Mouse (Mus musculus) stomach, embryonic 15.5 days (tissue): ENCODE measurements at regions not wholly inside any gene's neighbourhood (a gene's known extent, or its start where the extent isn't known, plus 50 kb on each side); places are given as distances from the start of the nearest gene placed in this dataset.

Experiments used
- ATAC-seq: fragments of 200-750 bp; cut with Nextera tagmentation; 2 replicates; pipeline ENCODE4 v1.8.0; 2017; ENCODE audit warnings: low read depth, moderate number of reproducible peaks, moderate TSS enrichment; ENCODE audit not compliant: insufficient read depth, low FRiP score
- H3K27ac ChIP-seq: fragments of 300-500 bp; sonication (generic); 2 replicates; pipeline ENCODE4 v1.5.1; 2015; ENCODE audit warnings: mild to moderate bottlenecking, inconsistent platforms
- H3K27me3 ChIP-seq: fragments of 300-500 bp; sonication (generic); replicated peaks from 2 replicates; pipeline ENCODE4 v1.6.1; 2015; ENCODE audit warnings: inconsistent platforms
- H3K36me3 ChIP-seq: fragments of 300-500 bp; sonication (generic); 2 replicates; pipeline ENCODE4 v1.6.1; 2015; ENCODE audit warnings: inconsistent platforms
- H3K4me1 ChIP-seq: fragments of 300-500 bp; sonication (generic); 2 replicates; pipeline ENCODE4 v1.6.1; 2015; ENCODE audit warnings: inconsistent platforms
- H3K4me2 ChIP-seq: fragments of 300-500 bp; sonication (generic); 2 replicates; pipeline ENCODE4 v1.6.1; 2015; ENCODE audit warnings: mild to moderate bottlenecking, inconsistent platforms
- H3K4me3 ChIP-seq: fragments of 300-500 bp; sonication (generic); replicated peaks from 2 replicates; pipeline ENCODE4 v1.5.1; 2015; ENCODE audit warnings: inconsistent platforms
- H3K9ac ChIP-seq: fragments of 300-500 bp; sonication (generic); 2 replicates; pipeline ENCODE4 v1.6.1; 2015; ENCODE audit warnings: inconsistent platforms
- H3K9me3 ChIP-seq: fragments of 300-500 bp; sonication (generic); 2 replicates; pipeline ENCODE4 v1.6.1; 2016; ENCODE audit warnings: inconsistent platforms
- WGBS: fragments of 180-500 bp; shearing (Covaris S2); methylation state at CpG from one replicate; pipeline ENCODE4 v1.1.7; 2015; 5-methylcytosine and 5-hydroxymethylcytosine counted together

- Histone ChIP-seq H3K9ac (no peak overlapping the region), H3K27ac (no peak overlapping the region), H3K27me3 (no peaks in the 10 kb centered on the region), H3K4me3 (no peak overlapping the region), H3K4me2 (no peak overlapping the region), H3K9me3 (no peaks in the 10 kb centered on the region), H3K36me3 (no peaks in the 10 kb centered on the region), H3K4me1 (no peaks in the 10 kb centered on the region)
- ATAC-seq: no peak
- 72% methylated on average over 2 of the region's 2 CpGs for WGBS
These were observed 98.6 kb upstream of the Foxp3 start for GRCm38 (mm10) chrX:7474831-7475230.

GRCm38 (mm10) chrX:7473814-7474213, 98.2 kb upstream of the Usp27x start:
- H3K4me3 ChIP-seq: no peak overlapping the region
- H3K4me2 ChIP-seq: no peak overlapping the region
- no peak overlapping the region for H3K27ac ChIP-seq
- H3K9ac ChIP-seq: no peak overlapping the region
- 34% methylated on average over 2 of the region's 2 CpGs for WGBS
- H3K9me3 ChIP-seq: no peaks in the 10 kb centered on the region
- no peaks in the 10 kb centered on the region for H3K27me3 ChIP-seq
- no peak for ATAC-seq
- no peaks in the 10 kb centered on the region for H3K36me3 ChIP-seq
- no peaks in the 10 kb centered on the region for H3K4me1 ChIP-seq

- 68% methylated on average over 1 of the region's 1 CpGs for WGBS
- H3K27me3 ChIP-seq: no peaks in the 10 kb centered on the region
These were observed 94.2 kb upstream of the Usp27x start for GRCm38 (mm10) chrX:7469801-7470200.

GRCm38 (mm10) chrX:7467985-7468384, 92.4 kb upstream of the Usp27x start:
- no peak overlapping the region for H3K4me3 ChIP-seq
- ATAC-seq: no peak
- 33% methylated on average over 1 of the region's 1 CpGs for WGBS
- no peaks in the 10 kb centered on the region for H3K9me3 ChIP-seq
- no peaks in the 10 kb centered on the region for H3K4me1 ChIP-seq
- no peaks in the 10 kb centered on the region for H3K27me3 ChIP-seq
- H3K27ac ChIP-seq: no peak overlapping the region
- no peaks in the 10 kb centered on the region for H3K36me3 ChIP-seq
- H3K4me2 ChIP-seq: no peak overlapping the region
- H3K9ac ChIP-seq: no peak overlapping the region

More at GRCm38 (mm10) chrX:7469801-7470200, 94.2 kb upstream of the Usp27x start:
- Histone ChIP-seq H3K9ac (no peak overlapping the region), H3K4me1 (no peaks in the 10 kb centered on the region), H3K9me3 (no peaks in the 10 kb centered on the region), H3K36me3 (no peaks in the 10 kb centered on the region), H3K4me2 (no peak overlapping the region), H3K4me3 (no peak overlapping the region), H3K27ac (no peak overlapping the region)
- ATAC-seq: no peak

- ATAC-seq: no peak
- WGBS: 73% methylated on average over 4 of the region's 4 CpGs
- Histone ChIP-seq H3K9me3 (no peaks in the 10 kb centered on the region), H3K4me3 (no peak overlapping the region), H3K4me1 (no peaks in the 10 kb centered on the region), H3K9ac (no peak overlapping the region), H3K27ac (no peak overlapping the region), H3K4me2 (no peak overlapping the region), H3K27me3 (no peaks in the 10 kb centered on the region), H3K36me3 (no peaks in the 10 kb centered on the region)
These were observed 81.2 kb upstream of the Usp27x start for GRCm38 (mm10) chrX:7456851-7457250.

GRCm38 (mm10) chrX:7445035-7445434, 69.4 kb upstream of the Usp27x start:
- H3K4me2 ChIP-seq: no peak overlapping the region
- ATAC-seq: no peak
- 47% methylated on average over 3 of the region's 3 CpGs for WGBS
- H3K9me3 ChIP-seq: no peaks in the 10 kb centered on the region
- no peak overlapping the region for H3K4me3 ChIP-seq
- no peaks in the 10 kb centered on the region for H3K27me3 ChIP-seq
- peaks cover 3% of the 10 kb centered on the region; the same call in 1 of the 2 replicates for H3K4me1 ChIP-seq
- no peak overlapping the region for H3K9ac ChIP-seq
- H3K36me3 ChIP-seq: no peaks in the 10 kb centered on the region
- no peak overlapping the region for H3K27ac ChIP-seq

- Histone ChIP-seq H3K9me3 (no peaks in the 10 kb centered on the region), H3K4me2 (no peak overlapping the region), H3K9ac (no peak overlapping the region), H3K4me1 (peaks cover 3% of the 10 kb centered on the region; the same call in 1 of the 2 replicates), H3K27ac (no peak overlapping the region), H3K36me3 (no peaks in the 10 kb centered on the region), H3K27me3 (no peaks in the 10 kb centered on the region), H3K4me3 (no peak overlapping the region)
- 30% methylated on average over 5 of the region's 6 CpGs for WGBS
- ATAC-seq: no peak
These were observed 69.0 kb upstream of the Usp27x start for GRCm38 (mm10) chrX:7444583-7444982.

- no peaks in the 10 kb centered on the region for H3K9me3 ChIP-seq
- ATAC-seq: no peak
- WGBS: 26% methylated on average over 6 of the region's 6 CpGs
- no peak overlapping the region for H3K4me2 ChIP-seq
- no peak overlapping the region for H3K4me3 ChIP-seq
- H3K27ac ChIP-seq: no peak overlapping the region
- H3K4me1 ChIP-seq: peaks cover 3% of the 10 kb centered on the region; the same call in 1 of the 2 replicates
- H3K9ac ChIP-seq: no peak overlapping the region
- no peaks in the 10 kb centered on the region for H3K36me3 ChIP-seq
- H3K27me3 ChIP-seq: no peaks in the 10 kb centered on the region
These were observed 68.4 kb upstream of the Usp27x start for GRCm38 (mm10) chrX:7443996-7444421.

GRCm38 (mm10) chrX:7435375-7436042, 59.9 kb upstream of the Usp27x start:
- Histone ChIP-seq H3K4me3 (no peak overlapping the region), H3K9me3 (no peaks in the 10 kb centered on the region), H3K36me3 (no peaks in the 10 kb centered on the region), H3K27me3 (no peaks in the 10 kb centered on the region), H3K4me1 (no peaks in the 10 kb centered on the region), H3K27ac (no peak overlapping the region), H3K9ac (no peak overlapping the region), H3K4me2 (no peak overlapping the region)
- ATAC-seq: no peak
- 79% methylated on average over 2 of the region's 2 CpGs for WGBS

- no peaks in the 10 kb centered on the region for H3K9me3 ChIP-seq
- H3K4me2 ChIP-seq: no peak overlapping the region
- H3K27me3 ChIP-seq: no peaks in the 10 kb centered on the region
- 36% methylated on average over 2 of the region's 2 CpGs for WGBS
- H3K36me3 ChIP-seq: no peaks in the 10 kb centered on the region
- no peak overlapping the region for H3K27ac ChIP-seq
- H3K9ac ChIP-seq: no peak overlapping the region
- no peaks in the 10 kb centered on the region for H3K4me1 ChIP-seq
- no peak for ATAC-seq
- no peak overlapping the region for H3K4me3 ChIP-seq
These were observed 58.6 kb upstream of the Usp27x start for GRCm38 (mm10) chrX:7434268-7434667.

- Histone ChIP-seq H3K4me2 (no peak overlapping the region), H3K27ac (no peak overlapping the region), H3K4me3 (no peak overlapping the region), H3K4me1 (no peaks in the 10 kb centered on the region), H3K9ac (no peak overlapping the region), H3K9me3 (no peaks in the 10 kb centered on the region), H3K36me3 (no peaks in the 10 kb centered on the region), H3K27me3 (no peaks in the 10 kb centered on the region)
- WGBS: 75% methylated on average over 1 of the region's 1 CpGs
- no peak for ATAC-seq
These were observed 54.8 kb upstream of the Usp27x start for GRCm38 (mm10) chrX:7430456-7430855.

- no peak overlapping the region for H3K4me3 ChIP-seq
- no peaks in the 10 kb centered on the region for H3K9me3 ChIP-seq
- ATAC-seq: no peak
- 18% methylated on average over 5 of the region's 5 CpGs for WGBS
- H3K27me3 ChIP-seq: no peaks in the 10 kb centered on the region
- H3K36me3 ChIP-seq: no peaks in the 10 kb centered on the region
- H3K4me2 ChIP-seq: no peak overlapping the region
- H3K4me1 ChIP-seq: no peaks in the 10 kb centered on the region
- peak overlapping the region; percentile 48; the same call in 1 of the 2 replicates for H3K27ac ChIP-seq
- H3K9ac ChIP-seq: no peak overlapping the region
These were observed 53.9 kb upstream of the Usp27x start for GRCm38 (mm10) chrX:7429524-7429865.
